Comparison of ENCODE assay signal across 11 mouse cellular contexts in the genomic region with DNA sequence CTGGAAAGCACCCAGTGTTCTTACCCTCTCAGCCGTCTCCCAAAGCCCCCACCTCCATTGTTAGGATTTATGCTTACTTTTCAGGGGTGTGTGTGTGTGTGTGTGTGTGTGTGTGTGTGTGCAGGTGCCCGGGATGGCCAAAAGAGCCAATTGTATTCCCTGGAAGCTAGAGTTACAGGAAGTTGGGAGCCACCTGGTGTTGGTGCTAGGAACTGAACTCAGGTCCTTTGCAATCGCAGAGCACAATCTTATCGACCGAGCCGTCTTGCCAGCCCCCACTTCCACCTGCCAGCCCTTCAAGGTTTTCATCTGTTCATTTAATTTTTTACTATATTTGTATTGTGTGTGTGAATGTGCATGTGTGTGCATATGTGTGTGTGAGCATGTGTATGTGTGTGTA. TPM values are rescaled to one million over a fixed set of nuclear protein-coding genes. Genes with fewer than 3 reads are reported as not detected.
A peak's percentile ranks its signal among the peaks of the same experiment; 100 is the strongest.
DNase-seq lines count a peak whose midpoint lies in the region; ATAC-seq and TF ChIP-seq lines count a peak whose summit lies in the region.
"Had no signal": no experiment of that assay in that cellular context is flagged by ENCODE, and none has a peak within 500 bp of the region (broad histone marks: within the 10 kb centered on the region; RNA-seq: fewer than 3 reads in every experiment).

No protein-coding gene starts in this region.

- no peak overlapping the region for H3K9ac ChIP-seq in forebrain, postnatal 0 days
- no peak overlapping the region for H3K9ac ChIP-seq in forebrain, embryonic 16.5 days (replicated peaks; ENCODE audit: low read depth, low read length)
- no peak overlapping the region for H3K9ac ChIP-seq in kidney, embryonic 15.5 days
- H3K9ac ChIP-seq: heart, embryonic 13.5 days; hindbrain, embryonic 13.5 days had no signal

- TF ChIP-seq CTCF in forebrain, postnatal 0 days (IDR thresholded peaks at IDR 0.05; ENCODE audit: low read depth): peak; percentile 44
- peak; percentile 28; the same call in 1 of the 2 replicates for TF ChIP-seq CTCF in small intestine, adult 2 months (IDR thresholded peaks at IDR 0.05; ENCODE audit: extremely low read depth, insufficient read length, insufficient replicate concordance, low read depth, low read length)

- no peak for DNase-seq in forebrain, postnatal 0 days
- DNase-seq in kidney, postnatal 4 days: peak; percentile 29 to 45
- DNase-seq: cerebellum, adult 9-11 months had no signal

- 79% methylated on average over 6 of the region's 6 CpGs for WGBS in forebrain, postnatal 0 days
- 69% methylated on average over 6 of the region's 6 CpGs for WGBS in forebrain, embryonic 16.5 days
- WGBS in kidney, embryonic 15.5 days: 82% methylated on average over 6 of the region's 6 CpGs
- 65% methylated on average over 6 of the region's 6 CpGs for WGBS in small intestine, adult 2 months

- H3K27ac ChIP-seq in forebrain, postnatal 0 days (ENCODE audit: low read depth, low read length): no peak overlapping the region
- H3K27ac ChIP-seq in forebrain, embryonic 16.5 days (ENCODE audit: low read length): no peak overlapping the region
- no peak overlapping the region for H3K27ac ChIP-seq in kidney, embryonic 15.5 days
- H3K27ac ChIP-seq in small intestine, adult 2 months (ENCODE audit: insufficient read depth, low read depth, low read length): no peak overlapping the region
- H3K27ac ChIP-seq: heart, embryonic 13.5 days; hindbrain, embryonic 13.5 days had no signal

- no peak for ATAC-seq in forebrain, postnatal 0 days
- ATAC-seq in forebrain, embryonic 16.5 days: no peak
- no peak for ATAC-seq in kidney, embryonic 15.5 days (replicated peaks; ENCODE audit: low FRiP score)
- no peak for ATAC-seq in megakaryocyte, adult 5-6 weeks (ENCODE audit: poor library complexity, severe bottlenecking)
- no peak for ATAC-seq in activated CD4-positive, CD25-positive, alpha-beta regulatory T cell, adult 4 months

- H3K4me1 ChIP-seq in forebrain, postnatal 0 days (ENCODE audit: insufficient read depth): no peaks in the 10 kb centered on the region
- H3K4me1 ChIP-seq in forebrain, embryonic 16.5 days (replicated peaks; ENCODE audit: control insufficient read depth, insufficient read depth, low read length): no peaks in the 10 kb centered on the region; the same call in 1 of the 2 replicates
- no peaks in the 10 kb centered on the region for H3K4me1 ChIP-seq in kidney, embryonic 15.5 days
- H3K4me1 ChIP-seq in megakaryocyte, embryonic 14.5 days: no peaks in the 10 kb centered on the region
- no peaks in the 10 kb centered on the region for H3K4me1 ChIP-seq in small intestine, adult 2 months (ENCODE audit: control insufficient read depth, insufficient read depth, insufficient read length, low read length)
- H3K4me1 ChIP-seq: heart, embryonic 13.5 days; hindbrain, embryonic 13.5 days had no signal

- H3K27me3 ChIP-seq in forebrain, postnatal 0 days (ENCODE audit: insufficient read depth, low read length): no peaks in the 10 kb centered on the region
- no peaks in the 10 kb centered on the region for H3K27me3 ChIP-seq in forebrain, embryonic 16.5 days (replicated peaks; ENCODE audit: control insufficient read depth, insufficient read depth, low read length)
- H3K27me3 ChIP-seq in kidney, embryonic 15.5 days: no peaks in the 10 kb centered on the region
- H3K27me3 ChIP-seq in megakaryocyte, embryonic 14.5 days (replicated peaks): peaks cover 8% of the 10 kb centered on the region
- no peaks in the 10 kb centered on the region for H3K27me3 ChIP-seq in small intestine, adult 2 months (ENCODE audit: control insufficient read depth, insufficient read depth, low read length)
- H3K27me3 ChIP-seq: heart, embryonic 13.5 days; hindbrain, embryonic 13.5 days had no signal

- no peaks in the 10 kb centered on the region for H3K36me3 ChIP-seq in forebrain, postnatal 0 days (ENCODE audit: insufficient read depth)
- H3K36me3 ChIP-seq in forebrain, embryonic 16.5 days (ENCODE audit: control insufficient read depth, insufficient read depth): no peaks in the 10 kb centered on the region
- H3K36me3 ChIP-seq in kidney, embryonic 15.5 days: no peaks in the 10 kb centered on the region
- H3K36me3 ChIP-seq in megakaryocyte, embryonic 14.5 days (replicated peaks; ENCODE audit: low read length): no peaks in the 10 kb centered on the region
- no peaks in the 10 kb centered on the region for H3K36me3 ChIP-seq in small intestine, adult 2 months (ENCODE audit: control insufficient read depth, insufficient read depth, low read length)
- H3K36me3 ChIP-seq: heart, embryonic 13.5 days; hindbrain, embryonic 13.5 days had no signal

- TF ChIP-seq POLR2A in small intestine, adult 2 months (IDR thresholded peaks at IDR 0.05; ENCODE audit: low read depth, low read length): no peak

- no peaks in the 10 kb centered on the region for H3K9me3 ChIP-seq in forebrain, postnatal 0 days (ENCODE audit: low read length)
- no peaks in the 10 kb centered on the region for H3K9me3 ChIP-seq in forebrain, embryonic 16.5 days (ENCODE audit: control insufficient read depth, low read length)
- H3K9me3 ChIP-seq in kidney, embryonic 15.5 days (replicated peaks): no peaks in the 10 kb centered on the region
- H3K9me3 ChIP-seq in megakaryocyte, embryonic 14.5 days: peaks cover 18% of the 10 kb centered on the region

- H3K4me2 ChIP-seq in forebrain, postnatal 0 days (ENCODE audit: low read depth): no peak overlapping the region
- H3K4me2 ChIP-seq in forebrain, embryonic 16.5 days (ENCODE audit: low read length): no peak overlapping the region
- H3K4me2 ChIP-seq in kidney, embryonic 15.5 days: no peak overlapping the region
- H3K4me2 ChIP-seq: heart, embryonic 13.5 days; hindbrain, embryonic 13.5 days had no signal

- H3K4me3 ChIP-seq in forebrain, postnatal 0 days (ENCODE audit: low read depth, low read length): no peak overlapping the region
- no peak overlapping the region for H3K4me3 ChIP-seq in forebrain, embryonic 16.5 days (replicated peaks; ENCODE audit: low read length)
- H3K4me3 ChIP-seq in kidney, embryonic 15.5 days (replicated peaks): no peak overlapping the region
- peak overlapping the region; percentile 74 for H3K4me3 ChIP-seq in megakaryocyte, embryonic 14.5 days (replicated peaks)
- no peak overlapping the region for H3K4me3 ChIP-seq in small intestine, adult 2 months (ENCODE audit: low read depth, low read length)
- H3K4me3 ChIP-seq: heart, embryonic 13.5 days; hindbrain, embryonic 13.5 days had no signal

RNA-seq across cellular contexts. Expression of a gene that starts 31.6 kb away (rescaled TPM):
- 87.4 and 89.6 TPM in 2 replicates for total RNA-seq in forebrain, postnatal 0 days (2014; rRNA removed)
- polyA plus RNA-seq in forebrain, postnatal 0 days (2015; fragmentation: Nextera tagmentation; extraction: Ambion mirVana): 109 and 131 TPM in 2 replicates
- polyA plus RNA-seq in forebrain, embryonic 16.5 days (2015; fragmentation: Nextera tagmentation; extraction: Ambion mirVana): 119 and 123 TPM in 2 replicates
- polyA plus RNA-seq in kidney, embryonic 15.5 days (2015; fragmentation: Nextera tagmentation; extraction: Ambion mirVana): 87.9 and 104 TPM in 2 replicates
- polyA plus RNA-seq in megakaryocyte, embryonic 14.5 days (2012; ENCODE audit: insufficient read depth, low replicate concordance): 3.2 and 13.4 TPM in 2 replicates
- 65.9 and 70.2 TPM in 2 replicates for total RNA-seq in megakaryocyte, adult 5-6 weeks (2015)
- total RNA-seq in megakaryocyte, adult 5-6 weeks (2017): 2.9 and 17.4 TPM in 2 replicates
- polyA plus RNA-seq in small intestine, adult 2 months (2012; rRNA removed): 1.4 and 2.2 TPM in 2 replicates
- 10 to 100 TPM; 45.5 to 49.5 TPM for polyA plus RNA-seq in activated CD4-positive, CD25-positive, alpha-beta regulatory T cell, adult 4 months (2017; shearing (Covaris generic))

RNA-seq across cellular contexts. Expression of a gene that starts 40.2 kb away (rescaled TPM):
- 72.2 and 75.2 TPM in 2 replicates for total RNA-seq in forebrain, postnatal 0 days (2014; rRNA removed)
- polyA plus RNA-seq in forebrain, postnatal 0 days (2015; fragmentation: Nextera tagmentation; extraction: Ambion mirVana): 62.0 and 72.3 TPM in 2 replicates
- polyA plus RNA-seq in forebrain, embryonic 16.5 days (2015; fragmentation: Nextera tagmentation; extraction: Ambion mirVana): 84.2 and 89.8 TPM in 2 replicates
- polyA plus RNA-seq in kidney, embryonic 15.5 days (2015; fragmentation: Nextera tagmentation; extraction: Ambion mirVana): 77.6 and 78.3 TPM in 2 replicates
- polyA plus RNA-seq in megakaryocyte, embryonic 14.5 days (2012; ENCODE audit: insufficient read depth, low replicate concordance): 22.6 and 28.7 TPM in 2 replicates
- 18.1 and 18.5 TPM in 2 replicates for total RNA-seq in megakaryocyte, adult 5-6 weeks (2015)
- total RNA-seq in megakaryocyte, adult 5-6 weeks (2017): 34.7 and 39.4 TPM in 2 replicates
- 28.1 and 32.0 TPM in 2 replicates for polyA plus RNA-seq in small intestine, adult 2 months (2012; rRNA removed)
- 10 to 100 TPM; 27.9 to 31.7 TPM for polyA plus RNA-seq in activated CD4-positive, CD25-positive, alpha-beta regulatory T cell, adult 4 months (2017; shearing (Covaris generic))
